Mouse (Mus musculus): ENCODE measurements around the gene Ccnh.
"Not testable (repeated sequence)": the region's sequence is repeated elsewhere in the genome, so short reads cannot be mapped to it uniquely, and the experiment has no call there.

Ccnh gene

DNA sequence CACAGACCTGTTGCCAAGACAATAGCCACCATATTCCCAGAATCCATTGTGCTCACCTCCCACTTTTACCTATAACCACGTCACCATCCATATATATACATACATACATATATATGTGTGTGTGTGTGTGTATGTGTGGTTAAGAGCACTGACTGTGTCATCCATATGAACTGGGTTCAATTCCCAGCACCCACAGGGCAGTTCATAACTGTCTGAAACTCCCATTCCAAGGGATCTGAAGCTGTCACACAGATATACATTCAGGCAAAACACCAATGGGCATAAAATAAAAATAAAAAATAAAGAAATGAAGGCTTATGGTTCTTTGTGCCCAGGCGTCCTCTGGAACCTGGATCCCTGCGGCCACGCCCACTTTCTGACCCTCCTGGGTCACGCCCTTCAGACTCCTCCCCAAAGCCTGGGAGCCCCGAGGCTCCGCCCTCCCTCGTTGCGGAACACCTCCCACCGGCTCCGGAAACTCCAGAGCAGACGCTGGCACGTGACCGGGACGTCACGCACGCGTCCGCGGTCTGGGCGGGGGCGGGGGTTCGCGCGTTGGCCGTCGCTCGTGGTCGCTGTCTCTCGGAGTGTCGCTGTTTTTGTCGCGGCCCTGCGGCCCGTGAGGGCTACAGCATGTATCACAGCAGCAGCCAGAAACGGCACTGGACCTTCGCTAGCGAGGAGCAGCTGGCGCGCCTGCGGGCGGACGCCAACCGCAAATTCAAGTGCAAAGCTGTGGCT, at the start of gene Ccnh:
Gene Ccnh, plus strand, starts transcription at position 506 of the 741 bp plus-strand sequence.
- in situ Hi-C loops (cut with MboI, MseI): loop anchor here (5.0 kb wide), 1 partner anchor 98 kb away; the partner anchor contains the start of gene Rasa1

GRCm38 (mm10) chr13:85143361-85143760, 45.8 kb upstream of the Ccnh start:
- in situ Hi-C loops (cut with MboI, MseI): not testable (repeated sequence)

- in situ Hi-C loops (cut with MboI, MseI): no loop called here
Observed at GRCm38 (mm10) chr13:85146471-85146870, 42.7 kb upstream of the Ccnh start.

DNA sequence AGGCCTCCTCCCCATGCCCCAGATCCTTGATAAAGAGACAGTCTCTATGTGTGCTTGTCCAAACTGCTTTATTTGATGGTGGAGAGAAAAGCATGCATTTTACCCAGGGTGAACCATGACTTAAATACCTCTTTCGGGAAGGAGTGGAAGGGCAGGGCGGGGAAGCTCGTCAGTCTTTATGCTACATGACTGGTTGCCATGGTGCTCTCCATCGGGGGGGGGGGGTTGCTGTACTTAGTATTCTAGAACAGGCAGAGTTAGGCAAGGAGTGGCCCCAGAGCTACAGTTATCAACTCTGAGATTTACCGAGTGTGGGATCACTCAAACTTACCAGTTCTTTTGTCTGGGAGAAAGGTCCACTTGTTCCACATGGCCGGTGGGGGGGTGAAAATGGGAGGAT, 34.5 kb upstream of the Ccnh start:
- in situ Hi-C loops (cut with MboI, MseI): loop anchor here (25.0 kb wide), 1 partner anchor 1442 kb away; no protein-coding TSS in a partner anchor

DNA sequence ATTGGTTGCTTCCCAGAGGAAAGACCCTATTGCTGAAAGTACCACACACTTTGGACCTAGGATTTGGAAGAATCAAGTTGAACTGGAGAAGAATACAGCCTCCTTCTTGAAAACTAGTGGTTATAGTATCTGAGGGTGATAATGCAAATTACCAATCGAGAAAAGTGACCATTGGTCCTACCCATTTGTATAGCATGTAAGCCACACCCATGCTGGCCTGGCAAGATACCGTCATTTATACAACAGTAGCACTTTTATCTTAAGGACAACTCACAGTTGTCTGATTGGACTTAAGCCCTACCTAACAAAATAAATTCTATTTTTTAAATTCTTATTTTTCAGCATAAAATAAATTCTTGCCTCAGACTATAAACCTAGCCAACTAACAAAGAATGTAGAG, 29.2 kb upstream of the Ccnh start:
- in situ Hi-C loops (cut with MboI, MseI): loop anchor here (25.0 kb wide), 1 partner anchor 1448 kb away; no protein-coding TSS in a partner anchor

DNA sequence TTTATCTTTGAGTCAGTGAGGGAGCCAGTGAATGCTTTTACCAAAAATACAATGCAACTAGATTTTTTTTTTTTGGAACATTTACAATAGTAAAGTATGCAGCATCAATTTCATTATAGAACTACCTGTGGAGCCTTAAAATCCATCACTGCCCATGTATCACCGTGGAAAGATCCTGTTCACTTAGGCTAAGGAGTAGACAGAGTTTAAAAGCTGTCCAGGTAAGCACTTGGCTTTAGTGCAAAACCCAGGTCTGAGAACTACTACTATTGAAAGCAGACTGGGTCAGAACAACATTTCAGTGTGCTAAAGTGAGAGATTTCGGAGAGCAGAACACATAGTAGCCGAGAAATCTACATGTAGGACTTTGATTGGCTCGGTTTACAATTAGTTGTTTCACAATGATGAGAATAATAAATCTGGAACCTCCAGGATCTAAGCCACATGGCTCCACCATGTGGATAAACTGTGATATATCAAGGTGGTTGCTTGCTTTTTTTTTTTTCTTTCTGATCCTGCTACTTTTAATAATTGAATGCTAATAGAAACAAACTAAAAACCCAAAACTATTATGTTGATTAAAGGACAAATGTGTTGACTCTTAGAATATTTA, 24.6 kb upstream of the Ccnh start:
- in situ Hi-C loops (cut with MboI, MseI): loop anchor here (25.0 kb wide), 1 partner anchor 1452 kb away; no protein-coding TSS in a partner anchor

DNA sequence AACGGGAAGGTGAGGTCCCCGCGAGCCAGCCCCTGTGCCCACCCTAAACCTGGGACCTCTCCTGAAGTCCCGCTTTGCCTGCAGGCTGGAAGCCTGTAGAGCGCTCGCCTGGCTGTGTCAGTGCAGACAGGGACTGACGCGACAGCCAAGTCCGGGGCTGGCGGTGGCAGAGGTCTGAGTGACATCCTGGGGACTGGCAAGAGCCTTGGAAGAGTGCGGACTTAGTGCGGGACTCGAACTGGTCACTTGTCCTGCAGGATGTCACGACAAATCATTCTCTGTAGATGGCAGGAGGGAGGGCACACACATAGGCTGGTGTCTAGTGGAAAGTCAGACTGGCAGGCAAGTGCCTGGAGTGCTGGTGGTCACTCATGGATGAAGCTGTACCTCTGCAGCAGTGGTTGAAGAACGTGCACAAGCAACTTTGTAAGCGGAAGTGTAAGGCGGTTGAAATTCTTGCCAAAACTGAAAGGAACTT, 475 bp downstream of the Ccnh start:
- in situ Hi-C loops (cut with MboI, MseI): loop anchor here (5.0 kb wide), 1 partner anchor 98 kb away; the partner anchor contains the start of gene Rasa1

DNA sequence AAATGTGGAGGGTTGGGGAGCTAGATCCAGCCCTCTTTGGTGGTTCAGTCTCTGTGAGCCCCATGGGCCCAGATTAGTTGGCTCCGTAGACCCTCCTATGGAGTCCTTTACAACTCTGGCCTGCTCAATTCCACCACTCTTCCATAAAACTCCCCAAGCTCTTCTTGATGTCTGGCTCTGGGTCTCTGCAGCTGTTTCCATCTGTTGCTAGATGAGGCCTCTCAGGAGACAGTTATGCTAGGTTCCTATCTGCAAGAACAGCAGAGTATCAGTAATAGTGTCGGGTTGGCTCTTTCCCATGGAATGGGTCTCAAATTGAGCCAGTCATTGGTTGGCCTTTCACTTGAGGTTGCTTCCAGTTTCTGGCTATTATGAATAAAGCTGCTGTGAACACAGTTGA, 2.0 kb downstream of the Ccnh start:
- in situ Hi-C loops (cut with MboI, MseI): no loop called here

GRCm38 (mm10) chr13:85207493-85207892, 18.3 kb downstream of the Ccnh start:
- in situ Hi-C loops (cut with MboI, MseI): no loop called here

GRCm38 (mm10) chr13:85208656-85209055, 19.4 kb downstream of the Ccnh start:
- in situ Hi-C loops (cut with MboI, MseI): no loop called here

DNA sequence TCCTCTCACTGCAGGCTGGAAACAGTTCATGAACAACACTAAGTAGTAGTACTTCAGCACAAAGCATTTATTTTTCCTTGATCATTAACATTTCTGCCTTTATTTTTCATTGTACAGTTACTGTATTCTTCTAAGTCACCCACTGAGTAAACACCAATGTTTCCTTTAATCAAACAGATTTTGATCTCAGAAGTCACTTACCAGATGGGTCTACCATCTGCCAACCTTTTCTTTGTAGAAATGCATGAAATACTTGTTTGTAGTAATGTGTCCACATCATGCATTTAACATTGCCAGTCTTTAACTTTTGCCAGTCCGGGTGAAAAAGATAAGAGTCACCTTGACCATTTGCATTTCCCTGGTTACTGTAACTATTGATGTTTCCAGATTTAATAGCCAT, 21.1 kb downstream of the Ccnh start:
- in situ Hi-C loops (cut with MboI, MseI): no loop called here

GRCm38 (mm10) chr13:85218656-85219055, 29.4 kb downstream of the Ccnh start:
- in situ Hi-C loops (cut with MboI, MseI): no loop called here

DNA sequence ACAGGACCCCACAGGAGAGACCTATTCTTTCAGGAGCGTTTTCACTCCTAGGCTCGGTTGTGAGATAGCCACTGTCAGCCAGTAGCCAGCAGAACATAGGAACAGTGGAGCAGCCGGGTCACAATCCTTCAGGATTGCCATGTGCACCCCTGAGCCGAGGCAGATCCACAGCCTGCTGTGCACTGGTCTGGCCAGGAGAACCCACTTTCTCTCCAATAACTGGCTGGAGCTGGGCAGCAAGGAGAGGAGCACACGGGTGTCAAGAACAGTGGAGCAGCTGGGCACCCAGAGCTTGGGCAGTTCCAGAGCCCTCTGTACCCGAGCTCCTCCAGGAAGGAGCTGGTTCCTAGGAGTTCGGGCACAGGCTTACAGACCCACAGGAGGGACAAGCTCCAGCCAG, 49.6 kb downstream of the Ccnh start:
- in situ Hi-C loops (cut with MboI, MseI): no loop called here
